Mouse (Mus musculus) CD4-positive, CD25-positive, alpha-beta regulatory T cell, adult 2 months (primary cell): ENCODE results near the gene Nt5c2.
"Not testable (repeated sequence)": the region's sequence is repeated elsewhere in the genome, so short reads cannot be mapped to it uniquely, and the experiment has no call there.

Source experiments
- DNase-seq: peaks from one replicate; pipeline ENCODE4 v3.0.0-alpha.2; 2012; ENCODE audit warnings: low read depth, low spot score

The Nt5c2 gene

DNA sequence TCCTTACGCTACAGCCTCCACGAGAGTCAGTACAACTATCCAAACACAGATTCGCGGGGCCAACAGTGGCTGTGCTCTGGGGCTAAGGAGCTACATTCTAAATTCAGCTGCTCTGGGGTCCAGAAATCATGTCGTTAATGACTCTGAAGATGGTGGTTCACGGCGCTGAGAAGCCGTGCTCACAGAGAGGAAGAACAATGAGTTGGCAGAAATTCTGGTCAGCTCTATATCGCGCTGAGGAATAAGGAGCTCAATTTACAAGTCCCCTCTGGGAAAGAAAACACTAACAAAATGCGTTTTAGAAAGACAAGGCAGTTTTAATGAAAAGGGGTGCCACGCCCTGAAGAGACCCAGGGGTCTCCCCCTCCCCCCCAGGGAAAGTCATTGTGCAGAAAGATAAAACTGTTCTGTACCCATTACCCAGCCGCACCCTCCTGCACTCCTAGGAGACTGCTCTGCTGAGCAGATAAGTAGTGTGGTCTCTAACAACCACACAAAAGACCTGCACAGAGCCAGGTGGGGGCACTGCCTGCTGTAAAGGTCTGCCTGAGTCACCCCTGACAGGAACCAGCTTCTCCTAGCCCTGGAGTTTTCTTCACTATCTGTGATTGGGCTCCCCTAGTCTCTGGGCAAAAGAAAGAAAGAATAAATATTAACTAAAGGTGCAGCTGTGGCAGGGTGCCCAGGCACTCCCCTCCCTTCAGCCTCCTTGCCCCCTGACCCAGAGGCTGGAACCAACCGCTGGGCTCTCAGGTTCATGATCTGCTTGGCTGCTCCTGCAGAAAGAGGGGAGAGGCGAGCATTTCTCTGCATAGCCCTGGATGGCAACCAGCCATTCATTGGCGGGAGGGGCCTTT lies 26.5 kb downstream of the Nt5c2 start:
- no peak for DNase-seq

DNA sequence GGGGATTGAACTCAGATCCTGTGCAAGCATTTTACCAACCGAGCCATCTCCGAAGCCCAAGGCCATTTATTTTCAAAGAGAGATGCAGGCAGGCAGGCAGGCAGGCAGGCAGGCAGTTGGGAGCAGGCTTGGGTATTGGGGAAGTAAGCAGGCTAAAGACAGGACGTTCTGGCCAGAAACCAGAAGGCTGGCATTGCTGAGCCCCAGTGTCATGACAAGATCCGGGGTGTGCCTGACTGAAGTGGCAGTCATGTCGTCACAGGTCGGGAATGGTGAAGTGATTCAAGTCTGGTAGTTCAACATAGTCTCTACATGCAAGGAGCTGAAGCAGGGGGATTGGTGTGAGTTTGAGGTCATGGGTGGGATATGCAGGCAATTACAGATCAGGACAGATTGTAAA lies 27.3 kb downstream of the Nt5c2 start:
- no peak for DNase-seq

DNA sequence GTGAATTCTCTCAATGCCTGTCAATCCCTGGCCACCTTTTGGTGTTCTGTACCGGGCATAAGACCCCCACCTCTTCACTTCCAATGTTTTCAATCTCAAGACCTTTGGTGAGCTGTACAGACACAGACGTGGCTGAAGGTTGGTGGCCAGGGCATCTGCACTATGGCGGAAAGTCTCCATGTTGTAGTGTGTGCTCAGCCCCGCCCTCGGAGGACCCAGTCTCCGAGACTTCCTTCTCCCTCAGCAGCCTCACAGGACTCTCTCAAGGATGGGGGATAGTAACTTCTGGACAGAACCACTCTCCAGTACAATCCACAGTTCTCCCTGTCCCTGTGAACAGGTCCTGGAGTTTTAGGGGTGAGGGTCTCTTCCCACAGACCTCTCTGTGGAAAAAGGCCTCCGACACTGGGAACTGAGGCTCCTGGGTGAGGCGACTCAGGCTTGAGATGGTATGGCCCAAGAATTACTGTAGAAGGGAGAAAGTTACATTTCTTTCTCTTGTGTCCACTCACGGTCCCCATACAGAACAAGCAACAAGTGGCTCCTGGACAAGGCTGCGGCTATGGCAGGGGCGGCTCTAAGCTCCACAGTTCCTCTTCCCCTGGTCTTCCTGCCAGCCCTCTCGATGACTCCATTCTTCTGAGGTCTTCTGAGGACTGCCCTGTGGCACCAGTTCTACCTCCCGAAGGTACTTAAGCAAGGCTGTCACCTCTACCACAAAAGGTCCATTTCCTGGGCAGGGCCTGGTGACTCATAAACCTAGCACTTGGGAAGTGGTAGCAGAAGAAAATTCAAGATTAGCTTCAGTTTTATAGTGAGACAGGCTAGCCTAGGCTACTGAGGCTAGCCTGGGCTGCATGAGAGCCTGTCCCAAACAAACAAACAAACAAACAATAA lies 30.0 kb downstream of the Nt5c2 start:
- no peak for DNase-seq

DNA sequence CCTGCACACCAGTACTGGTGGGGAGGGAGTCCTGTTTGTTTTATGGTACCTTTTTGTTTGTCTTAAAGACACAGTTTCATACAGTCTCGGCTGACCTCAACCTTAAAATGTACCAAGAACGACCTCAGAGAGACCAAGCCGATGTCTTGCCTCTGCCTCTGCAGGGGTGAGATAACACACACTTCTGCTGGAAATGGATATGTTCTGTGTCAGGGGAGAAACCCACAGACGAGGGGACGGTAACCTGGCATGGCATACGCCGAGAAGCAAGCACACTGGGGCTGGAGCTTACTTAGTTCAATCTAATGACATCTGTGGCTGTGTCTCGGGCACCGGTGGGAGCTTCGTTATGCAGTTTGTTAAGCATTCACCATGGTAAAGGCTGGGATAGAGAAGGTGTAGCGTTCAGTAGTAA lies 31.0 kb downstream of the Nt5c2 start:
- DNase-seq = no peak

DNA sequence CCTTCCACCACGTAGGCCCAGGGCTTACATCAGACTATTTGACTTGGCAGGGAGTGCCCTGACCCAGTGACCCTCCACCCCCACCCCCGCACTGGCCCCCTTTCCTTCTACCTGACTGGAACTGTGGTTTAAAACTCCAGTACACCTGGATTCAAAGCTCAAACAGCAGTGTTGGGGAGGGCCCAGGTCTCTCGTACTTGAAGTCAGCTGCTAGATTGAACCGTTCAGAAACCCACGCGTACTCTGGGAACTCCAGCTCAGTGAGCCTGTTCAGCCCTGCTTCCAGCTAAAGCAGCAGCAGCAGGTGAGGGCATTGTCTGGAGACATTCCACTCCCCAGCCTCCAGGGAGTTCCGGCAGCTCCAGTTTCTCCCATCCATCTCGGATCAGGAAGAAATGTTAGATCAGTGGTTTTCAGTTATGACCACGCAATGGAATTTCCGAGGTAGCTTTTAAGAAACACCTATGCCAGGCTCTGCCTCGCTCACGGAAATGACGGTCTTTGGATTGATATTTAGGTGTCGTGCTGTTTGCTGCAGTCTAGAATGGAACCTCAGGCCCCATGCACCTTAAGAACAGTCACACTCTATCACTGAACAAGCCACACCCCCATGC lies 31.5 kb downstream of the Nt5c2 start:
- peak; percentile 25 for DNase-seq

DNA sequence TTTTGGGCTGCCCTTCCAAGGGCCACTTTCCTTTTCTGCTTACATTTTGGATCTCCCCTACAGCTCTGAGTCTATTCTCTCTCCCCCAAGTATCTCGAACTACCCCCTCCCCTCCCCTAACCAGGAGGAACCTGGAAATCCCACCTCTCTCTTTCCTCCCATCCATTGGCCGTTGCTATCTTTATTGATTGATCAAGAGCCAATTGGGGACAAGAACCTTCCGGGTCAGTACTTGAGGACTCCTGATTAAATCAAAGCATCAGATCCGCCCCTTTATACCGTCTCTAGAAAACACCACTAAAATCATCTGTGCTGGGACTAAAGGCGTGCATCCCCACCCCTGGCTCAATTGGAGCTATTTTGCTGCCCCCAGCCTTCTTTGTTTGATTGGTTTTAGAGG lies 33.5 kb downstream of the Nt5c2 start:
- DNase-seq = no peak

DNA sequence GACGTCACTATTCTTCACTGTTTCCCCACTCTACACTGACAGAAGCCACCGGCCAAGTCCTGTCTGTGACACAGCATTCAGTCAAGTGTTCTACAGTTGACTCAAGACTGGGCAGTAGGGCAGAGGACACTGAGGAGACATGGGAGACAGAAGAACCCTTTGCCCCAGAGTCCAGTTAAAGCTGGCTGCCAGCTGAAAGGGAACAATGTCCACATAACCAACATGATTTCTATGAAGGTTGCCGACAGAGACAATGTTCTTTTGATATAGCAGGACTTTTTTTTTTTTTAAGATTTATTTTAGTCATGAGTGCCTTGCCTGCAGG lies 35.2 kb downstream of the Nt5c2 start:
- no peak for DNase-seq

DNA sequence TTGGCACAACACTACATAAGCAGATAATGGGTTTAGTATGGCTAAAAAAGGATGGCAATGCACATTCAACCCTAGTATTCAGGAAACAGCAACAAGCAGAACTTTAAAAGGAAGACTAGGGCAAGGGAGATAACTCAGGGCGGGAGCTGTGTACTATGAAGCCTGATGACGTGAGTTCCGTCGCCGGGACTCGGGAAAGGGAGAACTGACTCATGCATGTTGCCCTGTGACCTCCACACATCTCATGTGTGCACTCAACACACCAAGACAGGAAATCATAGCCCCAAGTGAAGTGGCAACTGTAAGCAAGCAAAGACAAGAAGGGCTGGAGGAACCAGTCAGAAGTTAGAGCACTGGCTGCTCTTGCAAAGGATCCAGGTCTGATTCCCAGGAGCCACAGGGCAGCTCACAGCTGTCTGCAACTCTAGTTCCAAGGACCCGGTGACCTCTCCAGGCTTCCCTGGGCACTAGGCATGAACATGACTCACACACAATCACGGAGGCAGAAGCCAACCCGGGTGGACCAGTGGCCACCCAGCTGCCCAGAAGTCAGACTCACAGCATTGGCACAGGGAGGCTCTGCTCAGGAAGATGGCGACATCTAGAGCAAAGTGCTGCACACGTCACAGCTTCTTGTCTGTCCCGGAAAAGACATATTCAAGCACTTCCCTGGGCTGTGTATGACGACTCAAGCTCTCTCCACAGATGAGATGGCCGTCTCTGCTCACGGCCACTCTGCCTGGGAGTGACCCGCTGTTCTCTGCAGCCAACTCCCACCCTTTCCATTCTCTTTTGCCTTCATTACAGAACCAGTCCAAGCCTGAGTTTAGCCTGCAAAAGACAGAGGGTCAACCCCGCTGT lies 35.8 kb downstream of the Nt5c2 start:
- DNase-seq = no peak

DNA sequence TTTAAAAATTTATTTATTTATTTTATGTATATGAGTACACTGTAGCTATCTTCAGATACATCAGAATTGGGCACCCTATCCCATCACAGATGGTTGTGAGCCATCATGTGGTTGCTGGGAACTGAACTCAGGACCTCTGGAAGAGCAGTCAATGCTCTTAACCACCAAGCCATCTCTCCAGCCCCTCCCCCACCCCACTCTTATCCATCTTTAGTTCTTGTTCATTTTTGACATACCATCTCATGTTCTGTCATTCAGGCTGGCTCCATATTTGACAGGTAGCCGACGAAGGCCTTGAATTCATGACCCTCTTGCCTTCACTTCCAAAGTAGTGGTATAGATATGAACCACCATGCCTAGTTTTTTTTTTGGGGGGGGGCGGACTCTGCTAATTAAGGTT lies 36.9 kb downstream of the Nt5c2 start:
- not testable (repeated sequence) for DNase-seq

DNA sequence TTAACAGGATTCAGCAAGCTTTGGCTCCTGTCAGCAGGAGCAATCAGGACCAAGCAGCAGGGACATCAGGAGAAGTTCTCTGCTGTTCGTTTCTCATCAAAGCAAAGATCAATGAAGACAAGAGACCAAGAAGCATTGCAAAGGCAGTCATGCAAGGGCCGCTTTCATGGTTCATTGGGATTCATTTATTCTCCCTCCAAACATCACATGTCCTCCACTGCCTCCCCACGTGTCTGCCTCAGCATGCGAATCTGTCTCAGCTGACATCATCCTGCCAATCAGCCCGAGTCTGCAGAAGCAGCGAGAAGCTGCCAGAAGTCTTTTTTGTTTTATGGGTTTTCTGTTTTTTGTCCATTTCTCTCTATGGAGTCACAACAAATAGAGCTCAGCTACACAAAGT lies 37.5 kb downstream of the Nt5c2 start:
- no peak for DNase-seq

DNA sequence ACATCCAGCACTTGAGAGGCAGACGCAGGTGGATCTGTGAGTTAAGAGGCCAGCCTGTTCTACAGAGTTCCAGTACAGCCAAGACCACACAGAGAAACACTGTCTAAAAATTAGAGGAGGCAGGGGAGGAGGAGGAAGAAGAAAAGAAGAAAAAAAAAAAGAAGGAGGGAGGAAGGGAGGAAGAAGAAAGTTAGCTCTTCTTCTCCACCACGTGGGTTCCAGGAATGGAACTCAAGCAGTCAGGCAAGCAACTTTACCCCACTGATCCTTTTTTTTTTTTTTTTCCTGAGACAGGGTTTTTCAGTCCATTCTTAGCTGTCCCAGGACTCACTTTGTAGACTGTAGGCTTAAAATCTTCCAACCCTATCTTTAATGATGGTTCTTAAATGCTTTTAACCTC lies 38.2 kb downstream of the Nt5c2 start:
- DNase-seq = no peak

DNA sequence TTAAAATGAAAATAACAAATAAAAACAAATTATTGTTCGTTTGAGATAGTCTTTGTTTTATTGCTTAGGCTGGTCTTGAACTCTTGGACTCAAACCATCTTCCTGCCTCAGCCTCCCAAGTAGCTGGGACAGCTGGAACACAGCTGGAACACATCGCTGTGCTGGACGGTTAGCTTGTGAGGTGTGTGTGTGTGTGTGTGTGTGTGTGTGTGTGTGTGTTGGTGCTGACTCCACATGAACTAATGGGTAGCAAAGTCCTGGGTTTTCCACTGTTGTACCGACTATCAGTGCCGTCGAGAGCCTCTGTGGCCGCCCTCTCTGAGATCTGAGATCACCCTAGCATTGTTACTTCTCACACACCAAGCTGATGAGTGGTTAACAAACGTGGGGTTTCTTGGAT lies 39.0 kb downstream of the Nt5c2 start:
- DNase-seq = no peak

DNA sequence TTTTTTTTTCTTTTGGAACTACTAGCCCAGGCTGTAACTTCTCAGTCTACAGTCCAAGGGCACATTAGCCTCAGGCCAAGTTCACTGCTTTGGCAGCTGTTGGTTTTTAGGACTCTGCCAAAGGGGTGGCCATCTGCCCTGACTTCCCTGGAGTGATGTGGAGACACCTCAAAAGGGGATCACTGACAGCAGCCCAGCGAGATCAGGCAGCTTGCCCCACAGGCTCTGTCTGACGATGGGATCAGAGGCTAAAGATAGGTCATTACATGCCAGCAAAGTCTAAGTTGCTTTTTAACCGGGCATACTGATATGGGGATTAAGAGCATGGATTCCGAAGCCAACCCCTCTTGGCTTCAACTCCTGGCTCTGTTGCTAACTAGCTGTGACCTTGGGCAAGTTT lies 39.4 kb downstream of the Nt5c2 start:
- no peak for DNase-seq

DNA sequence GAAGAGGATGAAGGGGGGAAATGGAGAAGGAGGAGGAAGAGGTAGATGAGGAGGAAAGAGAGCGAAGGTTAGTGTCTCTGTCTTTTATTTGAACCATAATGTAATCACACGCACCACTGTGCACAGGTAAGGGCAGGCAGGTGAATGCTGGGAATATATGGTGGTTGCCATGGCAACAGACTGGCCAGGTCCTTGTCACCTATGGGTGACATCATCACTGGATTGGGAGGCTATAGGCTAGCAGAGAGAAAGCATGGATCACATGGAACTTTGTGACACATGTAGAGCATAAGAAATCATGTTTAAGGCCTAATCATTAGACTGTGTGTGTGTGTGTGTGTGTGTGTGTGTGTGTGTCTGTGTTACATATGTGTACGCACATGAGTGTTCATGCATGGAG lies 42.8 kb downstream of the Nt5c2 start:
- DNase-seq = no peak

DNA sequence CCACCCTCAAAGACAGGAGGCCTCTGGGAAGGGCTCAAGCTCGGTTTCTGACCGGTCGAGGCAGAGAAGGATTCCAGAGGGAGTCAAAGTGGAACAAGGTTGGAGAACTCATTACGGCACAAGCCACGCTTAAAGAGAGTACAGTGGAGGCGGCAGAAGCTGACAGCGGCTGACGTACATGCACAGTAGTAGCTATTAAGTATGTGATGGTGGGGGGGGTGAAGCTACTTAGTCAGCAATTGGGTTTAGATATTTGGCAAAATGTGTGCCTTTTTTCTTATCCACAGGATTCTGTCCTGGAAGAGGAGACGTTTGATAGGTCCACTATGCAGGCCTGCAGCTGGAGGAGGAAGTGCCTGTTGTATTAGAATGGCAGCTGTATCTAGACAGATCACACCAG lies 43.2 kb downstream of the Nt5c2 start:
- no peak for DNase-seq

DNA sequence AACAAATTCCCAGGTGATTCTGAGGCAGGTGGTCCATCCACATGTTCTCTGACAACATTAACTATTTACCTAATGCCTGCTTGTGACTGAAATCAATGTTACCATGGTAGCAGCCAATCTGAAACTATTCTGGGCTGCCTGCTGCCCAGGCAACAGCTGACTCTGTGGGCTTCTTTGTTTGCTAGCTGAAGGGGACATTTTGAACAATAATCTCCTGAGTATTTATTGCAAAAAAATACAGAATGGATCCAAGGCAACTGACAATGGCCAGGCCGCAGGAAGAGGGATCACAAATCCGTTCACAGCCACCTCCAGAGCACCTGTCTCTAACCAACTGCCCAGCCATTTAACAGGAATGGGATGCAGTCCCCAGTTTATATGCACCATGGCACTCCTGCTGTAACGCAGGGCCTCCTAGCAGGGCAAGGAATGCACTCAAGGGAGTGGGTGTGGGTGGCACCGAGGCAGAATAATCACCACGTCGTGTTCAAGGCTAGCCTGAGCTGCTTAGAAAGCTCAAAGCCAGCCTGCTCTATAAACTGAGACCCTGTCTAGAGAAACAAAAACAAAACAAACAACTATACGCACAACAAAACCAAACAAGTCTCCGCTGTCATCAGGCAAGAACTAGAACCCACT lies 43.8 kb downstream of the Nt5c2 start:
- DNase-seq = no peak

DNA sequence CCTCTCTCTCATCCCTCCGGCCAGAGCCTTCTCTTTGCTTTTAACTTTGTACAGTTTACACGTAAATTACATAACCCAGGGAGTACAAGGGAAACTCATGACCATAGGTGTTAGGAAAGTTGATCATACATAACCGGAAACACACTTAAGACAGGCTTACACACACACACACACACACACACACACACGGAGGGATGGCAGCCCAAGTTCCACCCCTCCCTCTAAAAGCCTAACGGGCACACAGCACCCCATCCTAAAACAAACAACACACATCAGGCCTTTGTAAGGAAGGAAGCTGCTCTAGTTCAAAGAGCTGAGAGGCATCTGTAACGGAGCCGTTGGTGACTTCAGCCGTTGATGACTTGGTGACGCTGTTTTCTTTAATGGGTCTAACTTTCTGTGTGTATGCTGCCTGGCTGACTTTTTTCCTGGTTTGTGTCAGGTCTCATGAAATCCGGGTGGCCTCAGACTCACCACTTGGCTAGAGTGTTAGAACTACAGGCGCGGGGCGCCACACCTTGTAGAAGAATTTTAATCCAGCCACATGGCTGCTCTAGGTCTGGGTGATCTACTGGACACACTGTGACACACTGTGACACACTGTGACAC lies 44.7 kb downstream of the Nt5c2 start:
- peak; percentile 46 for DNase-seq

DNA sequence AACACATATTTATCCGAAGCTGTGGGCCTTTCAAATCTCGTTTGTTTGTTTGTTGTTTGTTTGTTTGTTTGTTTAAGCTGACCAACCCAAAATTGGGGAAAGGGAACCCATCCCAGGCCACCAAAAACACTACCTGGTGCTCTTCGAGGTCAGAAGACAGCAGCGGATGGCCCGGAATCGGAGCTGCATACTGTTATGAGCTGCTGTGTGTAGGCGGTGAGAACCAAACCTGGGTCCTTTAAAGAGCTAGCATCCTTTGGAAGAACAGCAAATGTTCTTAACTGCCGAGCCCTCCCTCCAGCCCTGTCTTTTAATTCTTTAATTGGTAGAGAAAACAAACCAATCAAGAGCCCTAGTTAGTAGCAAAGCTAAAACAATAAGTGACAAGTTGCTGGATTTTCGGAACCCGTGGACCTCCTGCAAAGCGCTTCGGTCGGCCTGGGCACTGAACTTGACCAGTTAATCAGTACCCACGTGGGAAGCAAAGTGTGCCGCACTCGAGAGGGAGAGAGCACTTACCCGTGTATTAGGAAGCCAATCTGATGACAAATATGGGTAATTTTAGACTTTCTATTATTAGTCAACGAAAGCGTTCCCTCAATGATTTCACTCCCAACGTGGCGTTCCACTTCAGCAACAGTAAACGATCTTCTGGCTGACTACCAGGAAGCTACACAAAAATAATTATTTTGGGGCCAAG lies 45.5 kb downstream of the Nt5c2 start:
- DNase-seq = no peak

DNA sequence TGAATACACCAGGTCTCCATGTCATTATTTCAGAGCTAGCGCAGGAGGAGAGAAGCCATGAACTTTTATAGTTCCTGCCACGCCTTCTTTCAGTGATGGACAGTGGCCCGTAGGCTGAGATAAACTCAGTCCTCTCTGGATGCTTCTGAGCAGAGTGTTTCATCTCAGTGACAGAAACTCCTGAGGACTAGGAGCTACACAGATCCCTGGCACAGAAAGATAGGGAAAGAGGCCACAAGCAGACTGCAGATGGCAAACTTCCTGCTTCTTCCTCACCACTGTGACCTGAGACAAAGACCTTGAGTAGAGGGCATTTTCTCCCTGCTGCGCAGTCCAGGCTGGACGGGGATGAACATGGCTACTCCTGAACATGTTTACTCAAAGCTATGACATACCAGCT lies 46.1 kb downstream of the Nt5c2 start:
- no peak for DNase-seq

DNA sequence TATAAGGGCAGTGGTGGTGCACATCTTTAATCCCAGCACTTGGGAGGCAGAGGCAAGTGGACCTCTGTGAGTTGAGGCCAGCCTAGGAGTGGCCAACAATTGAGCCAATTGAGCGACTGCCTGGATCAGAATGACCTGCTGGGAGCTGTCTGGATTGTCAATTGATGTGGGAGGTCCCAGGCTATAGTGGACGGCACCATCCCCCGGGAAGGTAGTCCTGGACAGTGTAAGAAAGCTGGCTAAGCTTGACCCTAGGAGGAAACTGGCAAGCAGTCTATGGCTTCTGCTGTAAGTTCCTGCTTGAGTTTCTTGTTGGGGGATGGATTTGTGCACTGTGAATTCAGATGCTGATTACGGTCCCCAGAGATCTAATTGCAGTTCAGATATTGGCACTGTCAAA lies 47.1 kb downstream of the Nt5c2 start:
- no peak for DNase-seq
